30 mouse cellular contexts compared by ENCODE assay signal in genomic region chr13:14471121-14471520, GRCm38 (mm10). TPM values are rescaled to one million over a fixed set of nuclear protein-coding genes. Genes with fewer than 3 reads are reported as not detected.
A peak's percentile ranks its signal among the peaks of the same experiment; 100 is the strongest.
DNase-seq lines count a peak whose midpoint lies in the region; ATAC-seq lines count a peak whose summit lies in the region.
"Had no signal": no experiment of that assay in that cellular context is flagged by ENCODE, and none has a peak within 500 bp of the region (broad histone marks: within the 10 kb centered on the region; RNA-seq: fewer than 3 reads in every experiment).

No protein-coding gene starts in this region.

- H3K36me3 ChIP-seq in embryonic facial prominence, embryonic 13.5 days: no peaks in the 10 kb centered on the region
- H3K36me3 ChIP-seq in embryonic facial prominence, embryonic 10.5 days (replicated peaks): no peaks in the 10 kb centered on the region
- no peaks in the 10 kb centered on the region for H3K36me3 ChIP-seq in hindbrain, embryonic 11.5 days (ENCODE audit: control insufficient read depth, insufficient read depth, low read length)
- H3K36me3 ChIP-seq in hindbrain, embryonic 12.5 days: no peaks in the 10 kb centered on the region
- no peaks in the 10 kb centered on the region for H3K36me3 ChIP-seq in midbrain, embryonic 15.5 days (replicated peaks)
- no peaks in the 10 kb centered on the region for H3K36me3 ChIP-seq in midbrain, embryonic 10.5 days
- H3K36me3 ChIP-seq: embryonic facial prominence, embryonic 12.5 days; forebrain, embryonic 10.5 days; heart, embryonic 12.5 days; hindbrain, embryonic 15.5 days; limb, embryonic 13.5 days had no signal

- H3K9me3 ChIP-seq in embryonic facial prominence, embryonic 13.5 days: no peaks in the 10 kb centered on the region
- no peaks in the 10 kb centered on the region for H3K9me3 ChIP-seq in embryonic facial prominence, embryonic 10.5 days
- no peaks in the 10 kb centered on the region for H3K9me3 ChIP-seq in hindbrain, embryonic 11.5 days (ENCODE audit: control insufficient read depth, low read length)
- no peaks in the 10 kb centered on the region for H3K9me3 ChIP-seq in hindbrain, embryonic 12.5 days (replicated peaks)
- H3K9me3 ChIP-seq in midbrain, embryonic 15.5 days: no peaks in the 10 kb centered on the region
- H3K9me3 ChIP-seq in midbrain, embryonic 10.5 days (replicated peaks): no peaks in the 10 kb centered on the region
- H3K9me3 ChIP-seq: embryonic facial prominence, embryonic 12.5 days; forebrain, embryonic 10.5 days; heart, embryonic 12.5 days; hindbrain, embryonic 15.5 days; limb, embryonic 13.5 days; megakaryocyte, embryonic 14.5 days had no signal

- 86% methylated on average over 1 of the region's 1 CpGs for WGBS in embryonic facial prominence, embryonic 13.5 days
- 91% methylated on average over 1 of the region's 1 CpGs for WGBS in embryonic facial prominence, embryonic 10.5 days
- WGBS in hindbrain, embryonic 11.5 days: 83% methylated on average over 1 of the region's 1 CpGs
- 86% methylated on average over 1 of the region's 1 CpGs for WGBS in hindbrain, embryonic 12.5 days
- WGBS in midbrain, embryonic 15.5 days: 97% methylated on average over 1 of the region's 1 CpGs
- WGBS in midbrain, embryonic 10.5 days: 85% methylated on average over 1 of the region's 1 CpGs

- DNase-seq in embryonic facial prominence, embryonic 10.5 days (ENCODE audit: low spot score): no peak
- no peak for DNase-seq in hindbrain, embryonic 11.5 days (ENCODE audit: low spot score)
- no peak for DNase-seq in midbrain, embryonic 10.5 days (ENCODE audit: low spot score)
- DNase-seq in R1 (ENCODE audit: low read depth, low spot score): peak; percentile 9
- no peak for DNase-seq in right cerebral cortex, postnatal 4 days
- DNase-seq: adrenal gland, postnatal 14 days; cerebellum, adult 11 months; cerebellum, adult 9-10 months; cerebellum, postnatal 36 days; gastrocnemius, postnatal 25 days; heart, adult 18-20 months; heart, postnatal 14 days; kidney, adult 2 months; kidney, postnatal 36 days; lung, postnatal 4 days; thymus, adult 2 months; thymus, postnatal 36 days had no signal

- H3K4me3 ChIP-seq in embryonic facial prominence, embryonic 13.5 days: no peak overlapping the region
- H3K4me3 ChIP-seq in embryonic facial prominence, embryonic 10.5 days: no peak overlapping the region
- no peak overlapping the region for H3K4me3 ChIP-seq in hindbrain, embryonic 11.5 days (ENCODE audit: low read depth, low read length)
- H3K4me3 ChIP-seq in hindbrain, embryonic 12.5 days: no peak overlapping the region
- no peak overlapping the region for H3K4me3 ChIP-seq in midbrain, embryonic 15.5 days
- no peak overlapping the region for H3K4me3 ChIP-seq in midbrain, embryonic 10.5 days
- H3K4me3 ChIP-seq: embryonic facial prominence, embryonic 12.5 days; forebrain, embryonic 10.5 days; heart, embryonic 12.5 days; hindbrain, embryonic 15.5 days; layer of hippocampus, adult 2 months; limb, embryonic 13.5 days; megakaryocyte, embryonic 14.5 days had no signal

- no peak overlapping the region for H3K4me2 ChIP-seq in embryonic facial prominence, embryonic 13.5 days
- no peak overlapping the region for H3K4me2 ChIP-seq in hindbrain, embryonic 11.5 days (replicated peaks; ENCODE audit: low read depth, low read length)
- no peak overlapping the region for H3K4me2 ChIP-seq in hindbrain, embryonic 12.5 days (replicated peaks)
- H3K4me2 ChIP-seq in midbrain, embryonic 15.5 days: no peak overlapping the region
- H3K4me2 ChIP-seq: embryonic facial prominence, embryonic 12.5 days; heart, embryonic 12.5 days; hindbrain, embryonic 15.5 days; limb, embryonic 13.5 days; liver, embryonic 11.5 days had no signal

- H3K4me1 ChIP-seq in embryonic facial prominence, embryonic 13.5 days: no peaks in the 10 kb centered on the region
- H3K4me1 ChIP-seq in embryonic facial prominence, embryonic 10.5 days: no peaks in the 10 kb centered on the region
- H3K4me1 ChIP-seq in hindbrain, embryonic 11.5 days (replicated peaks; ENCODE audit: control insufficient read depth, insufficient read depth, low read length): no peaks in the 10 kb centered on the region
- H3K4me1 ChIP-seq in hindbrain, embryonic 12.5 days: no peaks in the 10 kb centered on the region
- H3K4me1 ChIP-seq in midbrain, embryonic 15.5 days: no peaks in the 10 kb centered on the region
- no peaks in the 10 kb centered on the region for H3K4me1 ChIP-seq in midbrain, embryonic 10.5 days
- H3K4me1 ChIP-seq: embryonic facial prominence, embryonic 12.5 days; forebrain, embryonic 10.5 days; heart, embryonic 12.5 days; hindbrain, embryonic 15.5 days; limb, embryonic 13.5 days; megakaryocyte, embryonic 14.5 days had no signal

- peak; percentile 48; the same call in 1 of the 2 replicates for ATAC-seq in embryonic facial prominence, embryonic 13.5 days (ENCODE audit: insufficient number of reproducible peaks, insufficient read depth, low FRiP score, low TSS enrichment, low read depth)
- ATAC-seq in hindbrain, embryonic 11.5 days (ENCODE audit: low FRiP score): peak; percentile 53
- ATAC-seq in hindbrain, embryonic 12.5 days (ENCODE audit: low FRiP score): no peak
- ATAC-seq in midbrain, embryonic 15.5 days (replicated peaks): peak; percentile 59
- ATAC-seq: Patski had no signal

- H3K27me3 ChIP-seq in embryonic facial prominence, embryonic 13.5 days: no peaks in the 10 kb centered on the region
- H3K27me3 ChIP-seq in embryonic facial prominence, embryonic 10.5 days (replicated peaks; ENCODE audit: low read depth, poor library complexity, severe bottlenecking): no peaks in the 10 kb centered on the region
- no peaks in the 10 kb centered on the region for H3K27me3 ChIP-seq in hindbrain, embryonic 11.5 days (ENCODE audit: control insufficient read depth, insufficient read depth, low read length)
- no peaks in the 10 kb centered on the region for H3K27me3 ChIP-seq in hindbrain, embryonic 12.5 days
- H3K27me3 ChIP-seq in midbrain, embryonic 15.5 days (replicated peaks): no peaks in the 10 kb centered on the region
- no peaks in the 10 kb centered on the region for H3K27me3 ChIP-seq in midbrain, embryonic 10.5 days (ENCODE audit: low read depth, poor library complexity, severe bottlenecking)
- H3K27me3 ChIP-seq: CH12.LX; embryonic facial prominence, embryonic 12.5 days; heart, embryonic 12.5 days; hindbrain, embryonic 15.5 days; limb, embryonic 13.5 days; megakaryocyte, embryonic 14.5 days had no signal

- H3K9ac ChIP-seq in embryonic facial prominence, embryonic 13.5 days: no peak overlapping the region
- H3K9ac ChIP-seq in hindbrain, embryonic 11.5 days (ENCODE audit: low read depth, low read length): no peak overlapping the region
- H3K9ac ChIP-seq in hindbrain, embryonic 12.5 days: no peak overlapping the region
- H3K9ac ChIP-seq in midbrain, embryonic 15.5 days: no peak overlapping the region
- H3K9ac ChIP-seq: embryonic facial prominence, embryonic 12.5 days; heart, embryonic 12.5 days; hindbrain, embryonic 15.5 days; limb, embryonic 13.5 days had no signal

- no peak overlapping the region for H3K27ac ChIP-seq in embryonic facial prominence, embryonic 13.5 days
- no peak overlapping the region for H3K27ac ChIP-seq in embryonic facial prominence, embryonic 10.5 days (replicated peaks)
- no peak overlapping the region for H3K27ac ChIP-seq in hindbrain, embryonic 11.5 days (ENCODE audit: low read depth, low read length)
- no peak overlapping the region for H3K27ac ChIP-seq in hindbrain, embryonic 12.5 days
- no peak overlapping the region for H3K27ac ChIP-seq in midbrain, embryonic 15.5 days
- H3K27ac ChIP-seq in midbrain, embryonic 10.5 days (replicated peaks): no peak overlapping the region
- H3K27ac ChIP-seq: embryonic facial prominence, embryonic 12.5 days; forebrain, embryonic 10.5 days; hindbrain, embryonic 15.5 days; layer of hippocampus, adult 2 months; limb, embryonic 13.5 days had no signal

RNA-seq across cellular contexts. Expression of gene Hecw1, which starts 51.9 kb away (rescaled TPM):
- polyA plus RNA-seq in embryonic facial prominence, embryonic 13.5 days (2015; fragmentation: Nextera tagmentation; extraction: Ambion mirVana): 2.6 and 2.9 TPM in 2 replicates
- polyA plus RNA-seq in embryonic facial prominence, embryonic 10.5 days (2016; fragmentation: Nextera tagmentation; extraction: Ambion mirVana): 1.5 and 1.6 TPM in 2 replicates
- 11.2 and 12.8 TPM in 2 replicates for polyA plus RNA-seq in hindbrain, embryonic 11.5 days (2014; fragmentation: Nextera tagmentation; extraction: Ambion mirVana)
- polyA plus RNA-seq in hindbrain, embryonic 12.5 days (2016; fragmentation: Nextera tagmentation; extraction: Ambion mirVana): 23.1 and 29.0 TPM in 2 replicates
- 43.3 and 50.7 TPM in 2 replicates for polyA plus RNA-seq in midbrain, embryonic 15.5 days (2015; fragmentation: Nextera tagmentation; extraction: Ambion mirVana)
- 2.1 and 5.7 TPM in 2 replicates for polyA plus RNA-seq in midbrain, embryonic 10.5 days (2016; fragmentation: Nextera tagmentation; extraction: Ambion mirVana)
- polyA plus RNA-seq: Patski had no signal
